Mouse (Mus musculus): ENCODE results near the gene Zfp963. TPM values are rescaled to one million over a fixed set of nuclear protein-coding genes. Genes with fewer than 3 reads are reported as not detected.

The Zfp963 gene
- total and polyA plus RNA-seq, 3 experiments = 1.9 to 5.5 (median 4.8) TPM

Other genes starting within 250 kb of the Zfp963 start
- gene Gm7697, start 227.0 kb downstream of the Zfp963 start, total RNA-seq (2012; rRNA removed) = not detected in 2 replicates
- not detected in 2 replicates for gene Gm7697, start 227.0 kb downstream of the Zfp963 start, total RNA-seq (2014; rRNA removed)
- not detected in 2 replicates for gene Gm7697, start 227.0 kb downstream of the Zfp963 start, polyA plus RNA-seq (2012; ENCODE audit: insufficient read length, low read depth)
- gene Zfp868, start 124.4 kb downstream of the Zfp963 start, total RNA-seq (2012; rRNA removed) = 7.1 and 7.7 TPM in 2 replicates
- 16.2 and 17.6 TPM in 2 replicates for gene Zfp868, start 124.4 kb downstream of the Zfp963 start, total RNA-seq (2014; rRNA removed)
- gene Zfp868, start 124.4 kb downstream of the Zfp963 start, polyA plus RNA-seq (2012; ENCODE audit: insufficient read length, low read depth) = 9.8 and 12.3 TPM in 2 replicates
- gene Zfp964, start 95.5 kb downstream of the Zfp963 start, total RNA-seq (2012; rRNA removed) = 0.38 and 0.55 TPM in 2 replicates
- gene Zfp964, start 95.5 kb downstream of the Zfp963 start, total RNA-seq (2014; rRNA removed) = 0.63 and 0.78 TPM in 2 replicates
- 0.37 and 0.55 TPM in 2 replicates for gene Zfp964, start 95.5 kb downstream of the Zfp963 start, polyA plus RNA-seq (2012; ENCODE audit: insufficient read length, low read depth)
- gene Zfp869, start 39.2 kb downstream of the Zfp963 start, total RNA-seq (2012; rRNA removed) = 16.0 and 17.2 TPM in 2 replicates
- gene Zfp869, start 39.2 kb downstream of the Zfp963 start, total RNA-seq (2014; rRNA removed) = 30.6 and 33.8 TPM in 2 replicates
- gene Zfp869, start 39.2 kb downstream of the Zfp963 start, polyA plus RNA-seq (2012; ENCODE audit: insufficient read length, low read depth) = 15.2 and 16.6 TPM in 2 replicates
- 1.4 and 2.1 TPM in 2 replicates for gene Gm20422, start 24.9 kb upstream of the Zfp963 start, total RNA-seq (2012; rRNA removed)
- 0.49 and 1.6 TPM in 2 replicates for gene Gm20422, start 24.9 kb upstream of the Zfp963 start, total RNA-seq (2014; rRNA removed)
- 2.0 and 2.8 TPM in 2 replicates for gene Gm20422, start 24.9 kb upstream of the Zfp963 start, polyA plus RNA-seq (2012; ENCODE audit: insufficient read length, low read depth)
- gene Atp13a1, start 41.2 kb upstream of the Zfp963 start, total RNA-seq (2012; rRNA removed) = 53.3 and 58.4 TPM in 2 replicates
- gene Atp13a1, start 41.2 kb upstream of the Zfp963 start, total RNA-seq (2014; rRNA removed) = 36.6 and 36.8 TPM in 2 replicates
- gene Atp13a1, start 41.2 kb upstream of the Zfp963 start, polyA plus RNA-seq (2012; ENCODE audit: insufficient read length, low read depth) = 46.9 and 51.0 TPM in 2 replicates
- gene Zfp866, start 41.2 kb upstream of the Zfp963 start, total RNA-seq (2012; rRNA removed) = 14.3 and 15.4 TPM in 2 replicates
- gene Zfp866, start 41.2 kb upstream of the Zfp963 start, total RNA-seq (2014; rRNA removed) = 14.8 and 16.0 TPM in 2 replicates
- gene Zfp866, start 41.2 kb upstream of the Zfp963 start, polyA plus RNA-seq (2012; ENCODE audit: insufficient read length, low read depth) = 14.4 and 15.6 TPM in 2 replicates
- gene Gmip, start 58.7 kb upstream of the Zfp963 start, total RNA-seq (2012; rRNA removed) = 48.1 and 49.2 TPM in 2 replicates
- gene Gmip, start 58.7 kb upstream of the Zfp963 start, total RNA-seq (2014; rRNA removed) = 22.2 and 25.4 TPM in 2 replicates
- 54.3 and 81.8 TPM in 2 replicates for gene Gmip, start 58.7 kb upstream of the Zfp963 start, polyA plus RNA-seq (2012; ENCODE audit: insufficient read length, low read depth)
- 1.1 and 1.2 TPM in 2 replicates for gene Lpar2, start 72.5 kb upstream of the Zfp963 start, total RNA-seq (2012; rRNA removed)
- 0.74 and 0.82 TPM in 2 replicates for gene Lpar2, start 72.5 kb upstream of the Zfp963 start, total RNA-seq (2014; rRNA removed)
- gene Lpar2, start 72.5 kb upstream of the Zfp963 start, polyA plus RNA-seq (2012; ENCODE audit: insufficient read length, low read depth) = 2.5 and 3.0 TPM in 2 replicates
- gene Pbx4, start 82.5 kb upstream of the Zfp963 start, total RNA-seq (2012; rRNA removed) = 3.1 and 5.9 TPM in 2 replicates
- 1.0 and 1.5 TPM in 2 replicates for gene Pbx4, start 82.5 kb upstream of the Zfp963 start, total RNA-seq (2014; rRNA removed)
- gene Pbx4, start 82.5 kb upstream of the Zfp963 start, polyA plus RNA-seq (2012; ENCODE audit: insufficient read length, low read depth) = 2.4 and 3.5 TPM in 2 replicates
- 0.08 TPM in 2 replicates for gene Cilp2, start 137.7 kb upstream of the Zfp963 start, total RNA-seq (2012; rRNA removed)
- gene Cilp2, start 137.7 kb upstream of the Zfp963 start, total RNA-seq (2014; rRNA removed) = 0.04 TPM in 1 of 2 replicates, not detected in the other
- 0.07 TPM in 1 of 2 replicates, not detected in the other for gene Cilp2, start 137.7 kb upstream of the Zfp963 start, polyA plus RNA-seq (2012; ENCODE audit: insufficient read length, low read depth)
- gene Tssk6, start 152.2 kb upstream of the Zfp963 start, total RNA-seq (2012; rRNA removed) = 1.5 and 1.8 TPM in 2 replicates
- 0.35 and 0.44 TPM in 2 replicates for gene Tssk6, start 152.2 kb upstream of the Zfp963 start, total RNA-seq (2014; rRNA removed)
- gene Tssk6, start 152.2 kb upstream of the Zfp963 start, polyA plus RNA-seq (2012; ENCODE audit: insufficient read length, low read depth) = 1.7 and 2.3 TPM in 2 replicates
- gene Ndufa13, start 152.6 kb upstream of the Zfp963 start, total RNA-seq (2012; rRNA removed) = 153 and 177 TPM in 2 replicates
- 60.9 and 74.7 TPM in 2 replicates for gene Ndufa13, start 152.6 kb upstream of the Zfp963 start, total RNA-seq (2014; rRNA removed)
- gene Ndufa13, start 152.6 kb upstream of the Zfp963 start, polyA plus RNA-seq (2012; ENCODE audit: insufficient read length, low read depth) = 90.1 and 104 TPM in 2 replicates
- 8.0 and 9.5 TPM in 2 replicates for gene Yjefn3, start 152.7 kb upstream of the Zfp963 start, total RNA-seq (2012; rRNA removed)
- gene Yjefn3, start 152.7 kb upstream of the Zfp963 start, total RNA-seq (2014; rRNA removed) = 3.3 and 3.6 TPM in 2 replicates
- 8.4 and 10.5 TPM in 2 replicates for gene Yjefn3, start 152.7 kb upstream of the Zfp963 start, polyA plus RNA-seq (2012; ENCODE audit: insufficient read length, low read depth)
- gene Gatad2a, start 246.4 kb upstream of the Zfp963 start, total RNA-seq (2012; rRNA removed) = 70.8 and 73.2 TPM in 2 replicates
- gene Gatad2a, start 246.4 kb upstream of the Zfp963 start, total RNA-seq (2014; rRNA removed) = 31.5 and 35.7 TPM in 2 replicates
- gene Gatad2a, start 246.4 kb upstream of the Zfp963 start, polyA plus RNA-seq (2012; ENCODE audit: insufficient read length, low read depth) = 95.1 and 122 TPM in 2 replicates